Mouse (Mus musculus) cerebellum, postnatal 14 days (tissue): ENCODE results near the gene 6330403K07Rik.
A peak's percentile ranks its signal among the peaks of the same experiment; 100 is the strongest.

ENCODE experiments used
- DNase-seq, 2 experiments: peaks; one replicate each; pipeline ENCODE4 v3.0.0; 2021; ENCODE audit warnings: mixed read lengths in 2 of 2

6330403K07Rik gene

DNA sequence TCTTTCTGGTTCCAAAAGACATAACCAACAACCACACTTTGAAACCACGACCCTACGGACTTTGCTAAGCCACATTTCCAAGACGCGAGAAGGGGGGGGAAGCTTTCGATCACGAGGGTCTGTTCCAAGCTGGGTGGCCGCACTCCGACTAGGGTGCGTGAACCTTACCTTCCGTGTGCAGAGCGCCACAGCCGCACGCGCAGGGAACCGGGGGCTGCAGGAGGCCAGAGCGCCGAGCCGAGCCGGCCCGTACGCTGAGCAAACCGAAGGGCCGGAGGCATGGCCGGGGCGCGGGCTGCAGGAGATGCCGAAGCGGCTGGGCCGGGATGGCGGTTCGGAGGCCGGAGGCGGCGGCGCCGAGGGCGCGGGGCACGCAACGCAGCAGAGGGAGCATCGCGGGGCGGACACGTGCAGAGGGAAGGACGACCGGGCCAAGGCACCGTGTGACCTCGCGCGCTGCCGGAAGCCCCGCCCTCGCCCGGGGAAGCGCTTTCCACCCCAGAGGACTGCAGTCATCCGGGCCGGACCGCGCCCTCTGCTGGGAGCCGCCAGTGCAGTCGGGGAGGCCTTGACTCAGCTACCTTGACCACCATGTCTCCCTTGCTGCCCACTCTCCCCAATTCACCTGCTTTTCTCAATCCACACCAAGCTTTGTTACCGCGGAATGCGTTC lies 50.6 kb downstream of the 6330403K07Rik start, which contains the start of gene C1qbp:
C1qbp (minus strand) TSS at position 470 of the 672 bp plus-strand sequence.
- DNase-seq: peak; percentile 99

DNA sequence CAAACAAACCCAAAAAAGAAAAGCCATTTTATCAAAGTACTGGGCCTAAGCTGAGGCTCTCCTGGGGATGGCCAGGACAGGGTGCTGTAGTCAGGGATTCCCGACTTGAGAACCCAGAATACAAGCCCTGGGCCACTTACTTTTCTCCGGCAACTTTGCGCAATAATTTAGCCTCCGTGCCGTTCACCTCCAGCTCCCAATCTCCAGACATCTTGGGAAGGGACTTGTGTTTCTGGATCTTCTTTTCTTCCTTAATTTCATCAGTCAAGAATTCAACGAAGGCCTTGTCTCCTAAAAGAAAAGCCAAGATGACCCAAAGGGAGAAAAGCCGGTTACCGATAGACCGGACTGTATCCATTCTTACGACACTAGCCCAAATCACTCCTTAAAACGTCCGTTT lies 51.3 kb downstream of the 6330403K07Rik start:
- DNase-seq: no peak
